Mouse (Mus musculus) left cerebral cortex, postnatal 10 days (tissue): ENCODE measurements around the gene Uty. TPM values are rescaled to one million over a fixed set of nuclear protein-coding genes. Genes with fewer than 3 reads are reported as not detected.
A peak's percentile ranks its signal among the peaks of the same experiment; 100 is the strongest.

ENCODE experiments used
- DNase-seq, 2 experiments: peaks; one replicate each; pipeline ENCODE4 v3.0.0; 2021 to 2022; ENCODE audit warnings: low spot score in 2 of 2, mixed read lengths in 1 of 2; ENCODE audit errors: extremely low spot score in 1 of 2
- intact Hi-C: fragments of 180-260 bp; cut with DNase I; formaldehyde crosslinking; loops from one replicate; pipeline ENCODE4 v1.15.1; 2025
- total RNA-seq, 2 experiments: library from RNA; stranded (reverse); gene quantifications; 2 replicates each; pipeline ENCODE4 v1.2.3; 2021

The Uty gene
- 10 to 100 TPM in 1 of 2 experiments, not detected in 1; 24.6 TPM for total RNA-seq

DNA sequence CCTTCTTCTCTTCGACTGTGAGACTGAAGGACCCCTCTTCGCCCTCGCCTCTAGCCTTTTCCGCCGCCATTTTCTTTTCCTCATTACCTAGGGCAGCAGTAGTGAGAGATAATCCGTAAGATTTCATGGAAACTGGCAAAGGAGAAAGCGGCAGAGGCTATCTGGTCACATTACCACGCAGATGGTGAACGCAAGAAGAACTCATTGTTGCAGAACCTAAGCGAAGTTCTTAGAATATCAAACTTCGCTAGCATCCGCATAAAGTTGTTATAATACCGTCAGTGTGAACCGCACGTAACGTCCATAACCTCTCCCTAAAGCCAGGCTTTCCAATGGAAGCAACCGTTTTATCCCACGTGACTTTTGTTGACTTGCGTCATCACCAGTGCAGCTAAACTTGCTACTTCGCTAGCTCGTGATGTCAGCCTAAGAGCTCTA is at the start of gene Uty:
TSS of gene Uty (minus strand) at position 334 of the 438 bp plus-strand sequence.
- peak in 1 of 2 experiments; percentile 63 for DNase-seq
- intact Hi-C loops: no loop called here

DNA sequence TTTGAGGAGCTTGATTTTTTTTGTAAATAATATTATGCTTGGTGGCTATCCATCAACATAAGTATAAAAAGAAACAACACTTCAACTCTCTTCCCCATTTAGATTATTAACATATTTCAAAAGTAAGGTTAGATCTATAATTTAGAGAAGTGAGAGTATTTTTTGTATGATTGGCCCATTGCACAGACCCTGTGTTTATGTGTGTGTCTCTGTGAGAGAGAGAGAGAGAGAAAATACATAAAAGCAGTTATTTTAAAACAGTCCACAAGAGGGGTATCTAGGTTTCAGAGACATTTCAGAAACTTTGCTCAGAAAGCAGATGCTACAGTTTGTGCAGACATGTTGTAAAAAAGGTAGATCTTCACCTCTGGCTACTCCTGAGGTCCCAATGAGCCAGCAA is 48.1 kb upstream of the Uty start:
- no peak for DNase-seq
- intact Hi-C loops: no loop called here

DNA sequence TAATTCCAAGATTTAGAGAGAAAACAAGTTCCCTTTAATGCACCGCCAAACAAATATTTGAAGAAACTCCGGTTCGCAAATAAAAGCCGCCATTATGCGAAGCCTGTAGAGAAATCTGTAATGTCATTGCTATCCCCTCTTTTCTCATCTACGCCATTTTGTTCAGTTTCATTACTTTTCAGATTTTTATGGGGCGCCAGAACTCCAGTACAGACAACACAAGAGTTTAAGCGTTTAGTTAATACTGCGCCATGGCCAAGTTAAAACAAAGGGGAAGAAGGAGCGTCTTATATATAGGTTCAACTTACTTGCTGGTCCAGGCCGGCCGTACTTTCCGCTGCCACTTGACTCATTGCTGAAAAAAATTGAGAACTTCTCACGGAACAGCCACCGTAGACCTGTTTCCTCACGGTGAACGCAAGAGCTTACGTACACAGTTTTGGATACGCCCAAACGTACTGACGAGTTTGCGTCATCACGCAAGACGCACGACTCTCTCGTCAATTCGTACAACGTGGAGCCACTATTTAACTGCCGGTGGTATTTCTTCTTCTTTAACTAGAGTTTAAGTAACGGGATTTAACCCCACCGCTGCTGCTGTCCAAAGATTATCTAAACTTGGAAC is 40.7 kb upstream of the Uty start, which contains the start of gene Ddx3y:
TSS of gene Ddx3y (minus strand) at position 459 of the 625 bp plus-strand sequence.
- intact Hi-C loops: no loop called here
- DNase-seq: peak in 1 of 2 experiments; percentile 64

DNA sequence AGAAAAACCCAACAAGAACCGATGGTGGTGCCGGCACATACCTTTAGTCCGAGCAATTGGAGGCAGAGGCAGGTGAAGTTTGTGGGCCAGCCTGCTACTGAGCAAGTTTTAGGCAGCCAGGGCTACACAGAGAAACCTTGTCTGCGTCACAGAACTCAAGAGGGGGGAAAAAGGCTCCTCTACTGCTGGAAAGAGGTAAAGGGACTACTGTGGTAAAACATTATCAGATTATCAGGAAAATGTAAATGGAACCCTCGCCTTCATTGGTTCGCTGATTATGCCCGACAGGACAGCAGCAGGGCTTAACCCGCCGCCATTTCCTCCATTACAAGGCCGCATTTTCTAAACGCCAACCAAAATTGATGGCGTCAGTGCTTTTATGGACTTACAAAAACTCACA is 40.2 kb upstream of the Uty start:
- peak in 1 of 2 experiments; percentile 15 for DNase-seq
- intact Hi-C loops: no loop called here

DNA sequence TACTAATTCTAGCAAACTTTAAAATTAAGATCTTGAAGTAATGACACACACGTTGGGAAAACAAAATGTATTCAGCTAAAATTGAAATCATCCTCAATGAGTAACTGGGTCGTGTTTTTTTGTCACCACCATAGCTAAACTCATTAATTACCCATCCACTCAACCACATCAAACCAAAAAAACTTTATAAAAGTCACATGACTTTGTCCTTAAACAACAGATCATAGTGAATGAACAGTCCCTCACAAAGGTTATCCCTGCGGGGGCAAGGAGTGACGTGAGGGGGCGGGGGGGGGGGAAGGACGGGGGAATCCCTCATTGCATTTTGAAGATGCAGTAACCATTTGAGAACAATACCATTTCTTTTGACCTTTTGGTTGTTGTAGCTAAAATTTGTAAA is 558 bp upstream of the Uty start:
- no peak for DNase-seq
- intact Hi-C loops: no loop called here

DNA sequence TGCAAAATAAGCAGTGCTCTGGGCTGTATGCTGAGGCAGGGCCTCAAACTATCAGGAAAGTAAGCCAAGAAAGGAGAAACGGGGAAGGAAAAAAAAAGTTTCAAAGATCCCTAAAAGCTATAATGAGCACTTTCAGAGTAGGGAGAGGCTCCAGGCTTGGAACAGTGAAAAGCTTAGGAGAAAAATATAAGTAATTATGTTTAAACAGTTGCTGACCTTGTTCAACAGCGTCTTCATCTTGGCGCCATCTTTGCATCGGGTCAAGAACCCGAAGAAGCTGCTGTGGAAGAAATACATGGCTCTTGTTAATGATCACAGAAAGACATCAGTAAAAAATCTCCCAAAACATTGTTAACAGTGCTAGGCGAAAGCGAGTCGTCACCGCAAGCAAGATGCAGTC is 619 bp downstream of the Uty start:
- DNase-seq: no peak
- intact Hi-C loops: no loop called here

DNA sequence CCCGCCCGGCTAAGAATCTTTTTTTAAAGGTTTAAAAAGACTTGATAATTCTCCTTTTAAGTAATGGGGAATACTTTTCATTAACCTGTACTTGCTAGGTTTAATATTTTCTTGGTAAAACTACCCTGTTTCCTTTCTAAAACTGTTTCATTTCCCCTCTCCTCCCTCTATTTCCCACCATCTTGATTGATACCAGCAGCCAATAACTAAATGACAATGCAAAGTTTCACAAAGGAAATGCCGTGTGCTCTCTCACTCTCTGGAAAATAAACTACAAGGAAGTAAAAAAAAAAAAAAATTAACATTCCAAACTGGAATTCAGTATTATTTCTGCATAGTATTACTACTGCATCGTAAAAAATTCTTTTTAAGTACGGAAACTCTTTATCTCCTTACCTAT is 1.1 kb downstream of the Uty start:
- no peak for DNase-seq
- intact Hi-C loops: no loop called here

DNA sequence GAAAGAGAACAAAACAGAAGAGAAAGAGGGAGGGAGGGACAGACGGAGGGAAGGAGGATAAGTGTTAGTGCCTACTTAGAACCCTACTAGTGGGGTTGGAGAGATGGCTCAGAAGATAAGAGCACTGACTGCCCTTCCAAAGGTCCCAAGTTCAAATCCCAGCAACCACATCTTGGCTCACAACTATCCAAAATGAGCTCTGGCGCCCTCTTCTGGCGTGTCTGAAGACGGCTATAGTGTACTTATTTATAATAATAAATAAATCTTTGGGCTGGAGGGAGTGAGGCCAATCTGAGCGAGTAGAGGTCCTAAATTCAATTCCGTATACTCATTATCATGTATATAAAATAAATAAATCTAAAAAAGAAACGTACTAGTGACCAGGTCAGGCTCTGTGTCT is 25.6 kb downstream of the Uty start:
- DNase-seq: no peak
- intact Hi-C loops: no loop called here

DNA sequence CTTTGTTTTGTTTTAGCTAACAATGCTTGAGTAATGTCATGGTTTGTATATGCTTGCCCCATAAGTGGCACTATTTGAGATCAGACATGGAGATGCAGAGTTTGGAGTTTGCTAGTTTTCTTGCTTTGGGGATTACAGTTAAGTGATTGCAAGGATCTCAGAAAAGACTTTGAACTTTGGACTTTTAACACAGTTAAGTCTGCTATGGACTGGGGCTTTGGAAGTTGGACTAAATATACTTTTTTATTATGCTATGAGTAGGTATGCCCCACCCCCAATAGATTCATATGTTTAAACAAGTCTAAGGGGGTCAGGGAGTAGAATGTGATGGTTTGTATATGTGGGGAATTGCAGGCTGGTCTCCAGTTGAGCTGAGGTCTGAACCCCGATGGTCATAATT is 67.1 kb downstream of the Uty start:
- intact Hi-C loops: no loop called here
- no peak for DNase-seq

DNA sequence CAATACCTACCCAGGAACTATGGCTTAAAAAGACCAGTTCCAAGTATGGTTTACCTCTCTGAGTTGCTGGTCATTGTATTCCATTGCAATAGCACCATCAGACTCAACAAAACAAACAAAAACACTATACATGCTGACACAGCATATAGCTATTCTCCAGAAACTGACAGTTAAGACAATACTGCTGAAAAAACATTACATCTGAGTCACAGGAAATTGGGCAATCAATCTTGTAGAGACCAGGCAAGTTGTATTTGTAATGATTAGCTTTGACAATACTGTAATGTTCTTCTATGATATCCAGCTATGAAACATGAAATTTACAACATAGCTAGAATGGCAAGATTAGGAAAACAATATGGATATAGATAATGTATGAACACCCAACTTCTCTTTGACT is 82.5 kb downstream of the Uty start:
- DNase-seq: no peak
- intact Hi-C loops: no loop called here

DNA sequence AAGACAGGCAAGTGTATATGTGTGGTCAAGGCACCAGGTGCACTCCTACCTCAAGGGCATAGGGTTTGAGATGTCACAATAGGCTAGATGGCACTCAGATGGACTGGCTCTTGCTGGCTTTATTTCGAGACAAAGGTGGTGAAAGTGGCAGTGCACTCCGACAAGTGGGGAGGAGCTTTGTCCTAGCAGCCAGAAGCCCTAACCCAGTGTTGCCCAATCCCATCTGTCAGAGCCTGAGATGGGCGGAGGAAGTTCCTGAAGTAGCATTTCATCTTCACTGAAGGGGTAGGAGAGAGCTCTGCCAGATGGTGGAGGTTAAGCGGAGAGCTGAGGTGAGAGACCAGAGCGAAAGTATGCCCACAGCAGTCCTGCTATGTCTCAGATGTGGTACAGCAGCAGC is 129.4 kb downstream of the Uty start:
- intact Hi-C loops: no loop called here
- no peak for DNase-seq

DNA sequence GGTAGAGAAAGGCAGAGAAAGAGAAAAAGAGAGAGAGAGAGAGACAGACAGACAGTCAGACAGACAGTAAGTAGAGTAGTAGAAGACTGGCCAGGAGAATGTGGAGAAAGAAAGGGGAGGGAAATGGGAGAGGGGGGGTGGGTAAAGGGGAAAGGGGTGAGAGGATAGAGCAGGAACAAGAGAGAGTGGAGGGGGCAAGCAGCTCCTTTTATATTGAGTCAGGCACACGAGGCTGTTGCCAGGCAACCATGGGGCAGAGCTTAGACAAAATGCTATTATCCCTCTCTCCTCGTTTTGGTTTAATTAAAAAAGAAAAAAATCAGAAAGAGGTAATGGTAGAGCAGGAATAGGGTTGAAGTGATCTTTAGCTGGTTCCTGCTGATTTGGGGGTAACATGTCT is 131.5 kb downstream of the Uty start:
- intact Hi-C loops: no loop called here
- no peak for DNase-seq

Other genes with a start within 250 kb of the Uty start
- gene Eif2s3y, start 235.2 kb downstream of the Uty start, total RNA-seq: 10 to 100 TPM in 1 of 2 experiments, not detected in 1; 84.0 TPM
- 10 to 100 TPM in 1 of 2 experiments, not detected in 1; 50.8 TPM for gene Ddx3y, start 40.9 kb upstream of the Uty start, total RNA-seq
- gene Usp9y, start 214.0 kb upstream of the Uty start, total RNA-seq: not detected